Mouse (Mus musculus): ENCODE results near the gene Mapre3.

DNA sequence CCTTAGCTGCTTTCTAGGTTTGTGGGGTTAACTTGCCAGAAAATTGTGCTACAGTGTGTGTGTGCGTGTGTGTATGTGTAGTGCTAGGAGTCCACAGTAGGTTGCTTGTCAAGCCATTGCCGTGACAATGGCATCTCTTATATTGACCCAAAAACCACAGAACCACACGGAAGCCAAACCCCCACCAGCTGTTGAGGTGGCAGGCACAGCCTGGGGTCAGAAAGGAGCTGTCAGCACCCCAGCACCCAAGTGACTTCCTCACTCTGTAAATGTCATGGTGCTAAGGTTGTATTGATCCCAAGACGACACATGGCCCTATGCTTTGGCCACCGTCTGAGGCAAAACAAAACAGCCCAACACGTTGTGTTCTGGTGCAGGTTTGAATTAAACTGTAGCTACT, 15.5 kb upstream of the Mapre3 start:
- TF ChIP-seq CTCF (IDR thresholded peaks at IDR 0.05; ENCODE audit: low read depth) (no peak), EP300 (optimal IDR thresholded peaks at IDR 0.05) (no peak)

Data from stomach, postnatal 0 days (tissue).